Mouse (Mus musculus): ENCODE results near the gene Myo1h.

DNA sequence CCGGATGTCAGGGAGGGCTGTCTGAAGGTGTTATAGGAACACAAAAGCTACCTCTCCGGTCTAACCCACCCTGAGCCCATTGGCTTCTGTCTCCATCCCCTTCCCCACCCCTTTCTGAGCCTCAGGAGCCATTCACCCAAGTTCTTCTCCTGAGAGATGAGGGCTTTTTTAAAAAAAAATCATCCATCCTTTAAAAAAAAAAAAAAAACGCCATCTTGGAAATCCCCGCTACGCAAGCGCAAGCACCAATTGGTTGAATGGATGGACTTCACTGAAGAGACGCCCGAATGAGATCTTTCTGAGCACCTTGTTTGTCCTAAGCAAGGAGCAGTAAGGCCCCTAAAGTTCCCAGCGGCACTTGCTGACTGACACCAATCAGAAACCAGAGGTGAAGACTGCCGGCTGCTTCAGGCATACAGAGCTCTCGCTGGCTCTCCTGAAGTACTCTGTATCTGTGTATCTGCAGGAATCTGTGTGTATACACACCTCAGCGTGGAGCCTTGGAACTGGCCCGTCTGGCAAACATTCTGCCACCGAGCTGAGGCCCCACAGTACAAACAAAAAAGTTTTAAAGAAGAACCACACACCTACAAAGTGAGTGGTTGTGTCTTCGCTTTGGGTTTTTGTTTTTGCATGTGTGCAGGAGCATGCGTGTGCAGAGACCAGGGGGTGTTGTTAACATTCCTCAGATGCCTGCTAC, 1.9 kb upstream of the Myo1h start:
- TF ChIP-seq POLR2A (IDR thresholded peaks at IDR 0.05; ENCODE audit: insufficient read length, low read depth) (no peak), CEBPB (IDR thresholded peaks at IDR 0.05; ENCODE audit: insufficient read depth, poor library complexity, severe bottlenecking) (no peak), MAX (IDR thresholded peaks at IDR 0.05; ENCODE audit: low read depth) (no peak), USF1 (IDR thresholded peaks at IDR 0.05; ENCODE audit: low read depth) (no peak), POLR2AphosphoS2 (IDR thresholded peaks at IDR 0.05; ENCODE audit: insufficient read length, low read depth) (no peak)

Data from myocyte (in vitro differentiated cells).